Mouse (Mus musculus) limb, embryonic 15.5 days (tissue): ENCODE measurements at regions not wholly inside any gene's neighbourhood (a gene's known extent, or its start where the extent isn't known, plus 50 kb on each side); places are given as distances from the start of the nearest gene placed in this dataset.

Experiments used
- ATAC-seq: fragments of 200-750 bp; cut with Nextera tagmentation; 2 replicates; pipeline ENCODE4 v1.8.0; 2017; ENCODE audit warnings: low read depth, moderate TSS enrichment; ENCODE audit not compliant: insufficient number of reproducible peaks, low FRiP score, low TSS enrichment
- H3K27ac ChIP-seq: fragments of 300-500 bp; sonication (generic); 2 replicates; pipeline ENCODE4 v1.5.1; 2015; ENCODE audit warnings: moderate library complexity, mild to moderate bottlenecking, inconsistent platforms
- H3K27me3 ChIP-seq: fragments of 300-500 bp; sonication (generic); 2 replicates; pipeline ENCODE4 v1.6.1; 2015; ENCODE audit warnings: inconsistent platforms
- H3K36me3 ChIP-seq: fragments of 300-500 bp; sonication (generic); 2 replicates; pipeline ENCODE4 v1.6.1; 2015; ENCODE audit warnings: inconsistent platforms
- H3K4me1 ChIP-seq: fragments of 300-500 bp; sonication (generic); 2 replicates; pipeline ENCODE4 v1.6.1; 2015; ENCODE audit warnings: inconsistent platforms
- H3K4me2 ChIP-seq: fragments of 300-500 bp; sonication (generic); 2 replicates; pipeline ENCODE4 v1.6.1; 2015; ENCODE audit warnings: mild to moderate bottlenecking, inconsistent platforms
- H3K4me3 ChIP-seq: fragments of 300-500 bp; sonication (generic); 2 replicates; pipeline ENCODE4 v1.5.1; 2015; ENCODE audit warnings: mild to moderate bottlenecking, inconsistent platforms
- H3K9ac ChIP-seq: fragments of 300-500 bp; sonication (generic); 2 replicates; pipeline ENCODE4 v1.6.1; 2015; ENCODE audit warnings: inconsistent platforms
- H3K9me3 ChIP-seq: fragments of 300-500 bp; sonication (generic); 2 replicates; pipeline ENCODE4 v1.6.1; 2016; ENCODE audit warnings: inconsistent platforms
- WGBS: fragments of 180-500 bp; shearing (Covaris S2); methylation state at CpG from one replicate; pipeline ENCODE4 v1.1.7; 2015; 5-methylcytosine and 5-hydroxymethylcytosine counted together

GRCm38 (mm10) chr5:75754356-75754755 is 179.6 kb downstream of the Kit start:
- H3K9ac ChIP-seq: no peak overlapping the region
- 71% methylated on average over 7 of the region's 7 CpGs for WGBS
- ATAC-seq: no peak
- H3K27me3 ChIP-seq: no peaks in the 10 kb centered on the region
- no peak overlapping the region for H3K4me3 ChIP-seq
- no peaks in the 10 kb centered on the region for H3K4me1 ChIP-seq
- no peak overlapping the region for H3K27ac ChIP-seq
- H3K9me3 ChIP-seq: no peaks in the 10 kb centered on the region
- H3K4me2 ChIP-seq: no peak overlapping the region
- no peaks in the 10 kb centered on the region for H3K36me3 ChIP-seq

DNA sequence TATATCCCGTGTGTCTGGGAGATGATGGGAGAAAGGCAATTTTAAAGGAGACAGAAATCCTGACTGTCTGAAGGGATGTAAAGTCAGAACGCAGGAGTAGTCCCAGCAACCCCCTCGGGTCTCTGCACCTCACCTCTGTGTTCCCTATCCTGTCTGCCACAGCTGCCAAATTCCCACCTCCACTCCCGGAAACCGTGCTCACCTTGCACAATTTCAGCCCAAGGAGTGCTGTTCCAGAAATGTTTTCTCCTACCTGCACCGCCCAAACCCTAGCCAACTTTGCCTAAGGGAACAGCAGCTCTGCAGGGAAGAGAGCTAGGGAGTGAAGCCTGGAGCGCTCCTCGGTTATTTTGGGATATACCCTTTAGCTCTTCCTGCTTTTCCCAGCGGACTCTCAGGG is 170.6 kb downstream of the Kit start:
- Histone ChIP-seq H3K9ac (no peak overlapping the region), H3K27ac (no peak overlapping the region), H3K36me3 (no peaks in the 10 kb centered on the region), H3K4me2 (no peak overlapping the region), H3K27me3 (no peaks in the 10 kb centered on the region), H3K4me1 (0 out of 2 replicates have a peak, but pooled peaks cover 7% of the 10 kb centered on the region), H3K4me3 (no peak overlapping the region), H3K9me3 (no peaks in the 10 kb centered on the region)
- ATAC-seq: no peak
- 56% methylated on average over 9 of the region's 9 CpGs for WGBS

DNA sequence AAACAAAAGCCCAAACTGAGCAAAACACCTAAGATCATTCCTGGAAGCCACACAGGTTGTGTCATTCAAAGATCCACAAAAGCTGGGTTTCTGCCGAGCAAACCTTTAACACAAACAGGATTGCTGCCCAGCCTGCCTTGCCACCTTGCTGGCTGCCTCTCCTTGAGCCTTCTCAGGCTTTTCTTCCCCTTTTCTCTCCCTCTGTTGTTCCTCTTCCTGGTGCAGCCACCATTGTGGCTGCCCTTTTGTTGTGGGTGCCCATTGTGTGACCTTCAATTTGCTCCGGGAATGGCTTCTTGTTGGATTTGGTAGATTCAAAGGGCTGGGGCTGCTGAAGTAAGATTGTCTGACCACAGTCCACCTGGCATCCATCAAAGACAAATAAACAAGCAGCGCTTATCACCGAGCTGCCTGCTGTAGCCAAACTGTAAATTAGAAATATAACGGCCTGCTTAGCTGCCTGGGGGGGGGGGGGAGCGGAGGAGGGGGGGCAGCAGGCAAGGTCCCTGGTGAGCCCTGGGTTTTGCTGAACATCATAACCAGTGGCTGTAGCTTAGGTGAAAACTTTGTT is 169.8 kb downstream of the Kit start:
- H3K9me3 ChIP-seq: no peaks in the 10 kb centered on the region
- WGBS: 21% methylated on average over 6 of the region's 6 CpGs
- no peak for ATAC-seq
- 0 out of 2 replicates have a peak, but pooled peaks cover 7% of the 10 kb centered on the region for H3K4me1 ChIP-seq
- H3K27ac ChIP-seq: no peak overlapping the region
- no peak overlapping the region for H3K4me3 ChIP-seq
- no peak overlapping the region for H3K4me2 ChIP-seq
- H3K27me3 ChIP-seq: no peaks in the 10 kb centered on the region
- H3K36me3 ChIP-seq: no peaks in the 10 kb centered on the region
- H3K9ac ChIP-seq: no peak overlapping the region

- 81% methylated on average over 8 of the region's 8 CpGs for whole genome bisulfite sequencing
- H3K9me3 ChIP-seq: no peaks in the 10 kb centered on the region
- 0 out of 2 replicates have a peak, but pooled peaks cover under 1% of the 10 kb centered on the region for H3K4me1 ChIP-seq
- H3K27ac ChIP-seq: no peak overlapping the region
- no peak overlapping the region for H3K9ac ChIP-seq
- H3K4me3 ChIP-seq: no peak overlapping the region
- no peak overlapping the region for H3K4me2 ChIP-seq
- H3K27me3 ChIP-seq: no peaks in the 10 kb centered on the region
- no peak for ATAC-seq
- H3K36me3 ChIP-seq: no peaks in the 10 kb centered on the region
Observed at GRCm38 (mm10) chr5:75739336-75739735, 164.6 kb downstream of the Kit start.

DNA sequence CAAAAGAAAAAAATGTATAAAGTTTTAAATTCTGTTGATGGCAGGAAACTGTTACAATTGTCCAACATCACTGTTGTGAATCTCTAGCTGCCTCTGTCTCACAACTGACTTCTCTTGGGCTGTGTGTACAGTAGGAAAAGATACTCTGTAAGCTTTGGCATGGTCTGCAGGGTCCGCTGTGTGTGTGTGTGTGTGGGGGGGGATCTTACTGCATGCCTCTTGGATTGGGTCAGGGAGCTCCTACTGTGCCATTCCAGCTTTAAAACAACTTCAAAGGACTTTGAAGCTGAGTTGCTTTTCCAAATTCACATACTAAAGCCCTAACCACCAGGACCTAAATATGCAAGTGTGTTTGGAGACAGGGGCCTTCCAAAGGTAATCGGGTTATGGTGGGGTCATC is 163.7 kb downstream of the Kit start:
- H3K27ac ChIP-seq: no peak overlapping the region
- 51% methylated on average over 2 of the region's 2 CpGs for WGBS
- no peaks in the 10 kb centered on the region for H3K27me3 ChIP-seq
- H3K36me3 ChIP-seq: no peaks in the 10 kb centered on the region
- H3K4me2 ChIP-seq: no peak overlapping the region
- H3K9me3 ChIP-seq: no peaks in the 10 kb centered on the region
- no peak overlapping the region for H3K4me3 ChIP-seq
- H3K4me1 ChIP-seq: no peaks in the 10 kb centered on the region
- H3K9ac ChIP-seq: no peak overlapping the region
- no peak for ATAC-seq

DNA sequence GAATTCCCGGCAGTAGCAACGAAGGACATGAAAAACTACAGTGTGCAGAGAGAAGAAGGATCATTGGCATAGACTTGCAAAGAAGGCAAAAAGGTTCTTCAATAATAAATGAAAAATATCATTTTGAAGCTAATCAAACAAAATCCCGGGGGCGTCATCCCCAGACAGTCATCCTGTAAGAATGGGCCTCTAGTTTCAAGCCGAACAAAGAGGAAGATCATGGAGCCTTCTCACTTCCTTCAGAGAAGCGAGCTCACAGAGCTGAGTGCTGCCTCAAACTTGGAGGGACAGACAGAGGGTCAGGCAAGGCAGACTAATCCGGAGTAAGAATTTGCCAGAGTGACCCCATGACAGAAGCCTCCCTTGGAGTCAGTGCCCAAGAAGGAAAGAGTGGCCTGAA is 163.0 kb downstream of the Kit start:
- Histone ChIP-seq H3K4me2 (no peak overlapping the region), H3K4me1 (no peaks in the 10 kb centered on the region), H3K9me3 (no peaks in the 10 kb centered on the region), H3K36me3 (no peaks in the 10 kb centered on the region), H3K9ac (no peak overlapping the region), H3K27me3 (no peaks in the 10 kb centered on the region), H3K27ac (no peak overlapping the region), H3K4me3 (no peak overlapping the region)
- ATAC-seq: no peak
- 82% methylated on average over 7 of the region's 7 CpGs for WGBS

DNA sequence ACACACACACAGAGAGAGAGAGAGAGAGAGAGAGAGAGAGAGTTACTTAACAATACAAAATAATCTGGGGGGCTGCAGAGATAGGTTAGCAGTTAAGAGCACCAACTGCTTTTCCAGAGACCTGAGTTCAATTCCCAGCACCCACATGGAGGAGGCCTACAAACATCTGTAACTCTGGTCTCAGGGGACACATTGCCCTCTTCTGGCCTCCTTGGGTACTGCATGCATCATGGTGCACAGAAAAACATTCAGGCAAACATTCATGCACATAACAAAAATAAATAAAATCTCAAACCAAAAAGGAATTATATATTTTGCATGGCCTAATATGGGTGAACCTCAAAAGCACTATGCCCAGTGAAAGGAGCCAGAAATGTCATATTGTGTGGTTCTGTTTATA is 161.6 kb downstream of the Kit start:
- no peaks in the 10 kb centered on the region for H3K36me3 ChIP-seq
- no peaks in the 10 kb centered on the region for H3K27me3 ChIP-seq
- H3K4me1 ChIP-seq: no peaks in the 10 kb centered on the region
- no peak overlapping the region for H3K9ac ChIP-seq
- H3K4me3 ChIP-seq: no peak overlapping the region
- no peak overlapping the region for H3K27ac ChIP-seq
- no peak overlapping the region for H3K4me2 ChIP-seq
- no peak for ATAC-seq
- no peaks in the 10 kb centered on the region for H3K9me3 ChIP-seq

DNA sequence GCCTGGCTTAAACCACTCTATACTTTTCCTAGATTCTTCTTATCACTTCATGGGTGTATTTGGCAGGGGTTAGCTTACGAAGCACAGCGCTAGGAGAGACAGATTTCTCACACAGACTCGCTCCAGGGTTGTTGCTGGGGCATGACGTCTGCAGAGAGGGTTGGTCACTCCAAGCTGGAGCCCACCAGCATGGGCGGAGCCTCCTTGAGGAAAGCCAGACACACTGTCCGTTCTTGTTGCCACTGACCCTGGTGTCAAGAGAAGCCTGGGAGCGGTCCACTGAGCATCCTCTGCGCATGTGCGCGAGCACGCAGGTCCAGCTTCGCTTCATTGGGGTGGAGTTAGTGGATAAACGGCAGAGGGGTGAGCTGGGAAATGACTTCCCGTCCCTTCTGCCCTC is 159.8 kb downstream of the Kit start:
- no peak overlapping the region for H3K4me3 ChIP-seq
- 86% methylated on average over 14 of the region's 14 CpGs for WGBS
- H3K27ac ChIP-seq: no peak overlapping the region
- no peaks in the 10 kb centered on the region for H3K27me3 ChIP-seq
- no peaks in the 10 kb centered on the region for H3K4me1 ChIP-seq
- H3K36me3 ChIP-seq: no peaks in the 10 kb centered on the region
- H3K9ac ChIP-seq: no peak overlapping the region
- ATAC-seq: no peak
- H3K9me3 ChIP-seq: no peaks in the 10 kb centered on the region
- H3K4me2 ChIP-seq: no peak overlapping the region

GRCm38 (mm10) chr5:75734043-75734442 is 159.3 kb downstream of the Kit start:
- ATAC-seq: no peak
- no peak overlapping the region for H3K27ac ChIP-seq
- no peak overlapping the region for H3K4me3 ChIP-seq
- no peaks in the 10 kb centered on the region for H3K9me3 ChIP-seq
- no peak overlapping the region for H3K4me2 ChIP-seq
- no peaks in the 10 kb centered on the region for H3K36me3 ChIP-seq
- no peaks in the 10 kb centered on the region for H3K27me3 ChIP-seq
- H3K9ac ChIP-seq: no peak overlapping the region
- WGBS: 91% methylated on average over 6 of the region's 6 CpGs
- H3K4me1 ChIP-seq: no peaks in the 10 kb centered on the region

- no peaks in the 10 kb centered on the region for H3K36me3 ChIP-seq
- H3K27me3 ChIP-seq: no peaks in the 10 kb centered on the region
- ATAC-seq: no peak
- no peak overlapping the region for H3K4me3 ChIP-seq
- H3K9ac ChIP-seq: no peak overlapping the region
- 76% methylated on average over 4 of the region's 4 CpGs for WGBS
- H3K27ac ChIP-seq: no peak overlapping the region
- H3K9me3 ChIP-seq: no peaks in the 10 kb centered on the region
- H3K4me2 ChIP-seq: no peak overlapping the region
- no peaks in the 10 kb centered on the region for H3K4me1 ChIP-seq
Observed at GRCm38 (mm10) chr5:75731236-75731635, 156.5 kb downstream of the Kit start.

- H3K4me1 ChIP-seq: no peaks in the 10 kb centered on the region
- H3K4me3 ChIP-seq: no peak overlapping the region
- no peak for ATAC-seq
- H3K36me3 ChIP-seq: no peaks in the 10 kb centered on the region
- no peak overlapping the region for H3K27ac ChIP-seq
- H3K4me2 ChIP-seq: no peak overlapping the region
- no peak overlapping the region for H3K9ac ChIP-seq
- no peaks in the 10 kb centered on the region for H3K9me3 ChIP-seq
- no peaks in the 10 kb centered on the region for H3K27me3 ChIP-seq
- WGBS: 72% methylated on average over 3 of the region's 3 CpGs
Observed at GRCm38 (mm10) chr5:75730698-75731097, 156.0 kb downstream of the Kit start.

- no peaks in the 10 kb centered on the region for H3K27me3 ChIP-seq
- no peak overlapping the region for H3K9ac ChIP-seq
- H3K4me3 ChIP-seq: no peak overlapping the region
- no peaks in the 10 kb centered on the region for H3K36me3 ChIP-seq
- ATAC-seq: no peak
- WGBS: 72% methylated on average over 2 of the region's 2 CpGs
- no peak overlapping the region for H3K4me2 ChIP-seq
- no peaks in the 10 kb centered on the region for H3K9me3 ChIP-seq
- no peak overlapping the region for H3K27ac ChIP-seq
- no peaks in the 10 kb centered on the region for H3K4me1 ChIP-seq
Observed at GRCm38 (mm10) chr5:75721291-75721690, 146.6 kb downstream of the Kit start.
